Mouse (Mus musculus) intestine, embryonic 15.5 days (tissue): ENCODE data around the gene Atn1. TPM values are rescaled to one million over a fixed set of nuclear protein-coding genes. Genes with fewer than 3 reads are reported as not detected.
A peak's percentile ranks its signal among the peaks of the same experiment; 100 is the strongest.
"Not testable (repeated sequence)": the region's sequence is repeated elsewhere in the genome, so short reads cannot be mapped to it uniquely, and the experiment has no call there.

Experiments used
- ATAC-seq: fragments of 200-750 bp; cut with Nextera tagmentation; 2 replicates; pipeline ENCODE4 v1.8.0; 2017; ENCODE audit warnings: moderate TSS enrichment, moderate library complexity
- H3K27ac ChIP-seq: fragments of 300-500 bp; sonication (generic); 2 replicates; pipeline ENCODE4 v1.5.1; 2015; ENCODE audit warnings: mild to moderate bottlenecking, inconsistent platforms
- H3K27me3 ChIP-seq: fragments of 300-500 bp; sonication (generic); replicated peaks from 2 replicates; pipeline ENCODE4 v1.6.1; 2015; ENCODE audit warnings: inconsistent platforms
- H3K36me3 ChIP-seq: fragments of 300-500 bp; sonication (generic); 2 replicates; pipeline ENCODE4 v1.6.1; 2015; ENCODE audit warnings: inconsistent platforms
- H3K4me1 ChIP-seq: fragments of 300-500 bp; sonication (generic); replicated peaks from 2 replicates; pipeline ENCODE4 v1.6.1; 2015; ENCODE audit warnings: inconsistent platforms
- H3K4me2 ChIP-seq: fragments of 300-500 bp; sonication (generic); replicated peaks from 2 replicates; pipeline ENCODE4 v1.6.1; 2015; ENCODE audit warnings: mild to moderate bottlenecking, inconsistent platforms
- H3K4me3 ChIP-seq: fragments of 300-500 bp; sonication (generic); replicated peaks from 2 replicates; pipeline ENCODE4 v1.5.1; 2015; ENCODE audit warnings: inconsistent platforms
- H3K9ac ChIP-seq: fragments of 300-500 bp; sonication (generic); 2 replicates; pipeline ENCODE4 v1.6.1; 2015; ENCODE audit warnings: inconsistent platforms
- H3K9me3 ChIP-seq: fragments of 300-500 bp; sonication (generic); 2 replicates; pipeline ENCODE4 v1.6.1; 2016; ENCODE audit warnings: inconsistent platforms
- WGBS: fragments of 180-500 bp; shearing (Covaris S2); methylation state at CpG from one replicate; pipeline ENCODE4 v1.1.7; 2015; 5-methylcytosine and 5-hydroxymethylcytosine counted together
- polyA plus RNA-seq: library from polyadenylated mRNA; unstranded; fragments of >200 nt; fragmentation: Nextera tagmentation; extraction: Ambion mirVana; gene quantifications from 2 replicates; pipeline ENCODE4 v1.2.1, GENCODE M21; 2015

Atn1 gene
- polyA plus RNA-seq, result 10.5 and 11.9 TPM in 2 replicates

GRCm38 (mm10) chr6:124755831-124756595 lies at the start of gene Atn1, which contains the start of gene Gm45234:
Gene Atn1 (minus strand): TSS chr6:124756524.
Gene Gm45234 (minus strand): TSS chr6:124756021.
- ATAC-seq, result peak; percentile 62
- Histone ChIP-seq H3K27ac (peak within 1 kb of the TSS; percentile 96), H3K9me3 (no peaks in the 10 kb centered on the region), H3K27me3 (no peaks in the 10 kb centered on the region), H3K4me1 (peaks cover 36% of the 10 kb centered on the region), H3K9ac (peak within 1 kb of the TSS; percentile 90), H3K36me3 (no peaks in the 10 kb centered on the region), H3K4me2 (peak within 1 kb of the TSS; percentile 75), H3K4me3 (peak within 1 kb of the TSS; percentile 82)
- under 1% methylated on average over 67 of the region's 100 CpGs for WGBS

- Histone ChIP-seq H3K4me2 (peak overlapping the region; percentile 64), H3K9ac (peak overlapping the region; percentile 45), H3K9me3 (no peaks in the 10 kb centered on the region), H3K36me3 (no peaks in the 10 kb centered on the region), H3K4me1 (peaks cover 15% of the 10 kb centered on the region), H3K27ac (peak overlapping the region; percentile 88), H3K27me3 (no peaks in the 10 kb centered on the region), H3K4me3 (peak overlapping the region; percentile 41)
- peak; percentile 85 for ATAC-seq
- 2% methylated on average over 34 of the region's 34 CpGs for WGBS
Observed at GRCm38 (mm10) chr6:124805341-124806321, 49.3 kb upstream of the Atn1 start.

GRCm38 (mm10) chr6:124804341-124804740 lies 48.0 kb upstream of the Atn1 start:
- Histone ChIP-seq H3K9ac (no peak overlapping the region), H3K9me3 (no peaks in the 10 kb centered on the region), H3K4me1 (peaks cover 7% of the 10 kb centered on the region), H3K27me3 (no peaks in the 10 kb centered on the region), H3K4me3 (no peak overlapping the region), H3K36me3 (no peaks in the 10 kb centered on the region), H3K27ac (no peak overlapping the region), H3K4me2 (0 out of 2 replicates have a peak overlapping the region, but pooled peaks have one; percentile 64)
- 88% methylated on average over 3 of the region's 3 CpGs for WGBS
- ATAC-seq, result no peak

GRCm38 (mm10) chr6:124803691-124804090 lies 47.4 kb upstream of the Atn1 start:
- not testable (repeated sequence) for ATAC-seq, H3K4me3 ChIP-seq, H3K9ac ChIP-seq, H3K27me3 ChIP-seq, H3K27ac ChIP-seq, H3K4me1 ChIP-seq, H3K9me3 ChIP-seq, H3K4me2 ChIP-seq, H3K36me3 ChIP-seq
- 92% methylated on average over 4 of the region's 4 CpGs for WGBS

- H3K4me3 ChIP-seq, result no peak overlapping the region
- no peaks in the 10 kb centered on the region for H3K9me3 ChIP-seq
- H3K27ac ChIP-seq, result no peak overlapping the region
- H3K27me3 ChIP-seq, result no peaks in the 10 kb centered on the region
- peaks cover 7% of the 10 kb centered on the region for H3K4me1 ChIP-seq
- no peak overlapping the region for H3K4me2 ChIP-seq
- WGBS, result 72% methylated on average over 3 of the region's 3 CpGs
- no peak overlapping the region for H3K9ac ChIP-seq
- no peaks in the 10 kb centered on the region for H3K36me3 ChIP-seq
- ATAC-seq, result no peak
Observed at GRCm38 (mm10) chr6:124803061-124803460, 46.7 kb upstream of the Atn1 start.

- H3K9ac ChIP-seq, H3K4me3 ChIP-seq, H3K36me3 ChIP-seq, H3K4me1 ChIP-seq, H3K27me3 ChIP-seq, H3K9me3 ChIP-seq: not testable (repeated sequence)
- H3K27ac ChIP-seq, result 0 out of 2 replicates have a peak overlapping the region, but pooled peaks have one; percentile 40
- 15% methylated on average over 6 of the region's 9 CpGs for WGBS
- ATAC-seq, result 0 out of 2 replicates have a peak, but pooled peaks have one; percentile 13
- peak overlapping the region; percentile 40 for H3K4me2 ChIP-seq
Observed at GRCm38 (mm10) chr6:124802400-124802799, 46.1 kb upstream of the Atn1 start.

- H3K4me3 ChIP-seq, result no peak overlapping the region
- H3K27me3 ChIP-seq, result no peaks in the 10 kb centered on the region
- ATAC-seq, result peak; percentile 66; the same call in 1 of the 2 replicates
- H3K27ac ChIP-seq, result no peak overlapping the region
- no peaks in the 10 kb centered on the region for H3K4me1 ChIP-seq
- H3K36me3 ChIP-seq, result no peaks in the 10 kb centered on the region
- H3K9ac ChIP-seq, result no peak overlapping the region
- H3K9me3 ChIP-seq, result no peaks in the 10 kb centered on the region
- 75% methylated on average over 2 of the region's 2 CpGs for WGBS
- no peak overlapping the region for H3K4me2 ChIP-seq
Observed at GRCm38 (mm10) chr6:124796200-124796599, 39.9 kb upstream of the Atn1 start.

GRCm38 (mm10) chr6:124795781-124796180 lies 39.5 kb upstream of the Atn1 start:
- ATAC-seq, result no peak
- 81% methylated on average over 4 of the region's 4 CpGs for WGBS
- no peaks in the 10 kb centered on the region for H3K27me3 ChIP-seq

GRCm38 (mm10) chr6:124791911-124792310 lies 35.6 kb upstream of the Atn1 start:
- H3K4me2 ChIP-seq, result no peak overlapping the region
- H3K4me1 ChIP-seq, result no peaks in the 10 kb centered on the region
- H3K9ac ChIP-seq, result no peak overlapping the region
- H3K9me3 ChIP-seq, result no peaks in the 10 kb centered on the region
- no peaks in the 10 kb centered on the region for H3K27me3 ChIP-seq
- H3K27ac ChIP-seq, result no peak overlapping the region
- 79% methylated on average over 3 of the region's 3 CpGs for WGBS
- H3K36me3 ChIP-seq, result no peaks in the 10 kb centered on the region
- no peak for ATAC-seq
- no peak overlapping the region for H3K4me3 ChIP-seq

More at GRCm38 (mm10) chr6:124795781-124796180, 39.5 kb upstream of the Atn1 start:
- H3K9ac ChIP-seq, result no peak overlapping the region
- H3K36me3 ChIP-seq, result no peaks in the 10 kb centered on the region
- H3K9me3 ChIP-seq, result no peaks in the 10 kb centered on the region
- H3K4me3 ChIP-seq, result no peak overlapping the region
- no peaks in the 10 kb centered on the region for H3K4me1 ChIP-seq
- no peak overlapping the region for H3K27ac ChIP-seq
- H3K4me2 ChIP-seq, result no peak overlapping the region

GRCm38 (mm10) chr6:124790121-124790520 lies 33.8 kb upstream of the Atn1 start:
- no peak overlapping the region for H3K9ac ChIP-seq
- no peaks in the 10 kb centered on the region for H3K27me3 ChIP-seq
- H3K4me2 ChIP-seq, result no peak overlapping the region
- 62% methylated on average over 4 of the region's 4 CpGs for WGBS
- no peak overlapping the region for H3K27ac ChIP-seq
- no peaks in the 10 kb centered on the region for H3K36me3 ChIP-seq
- H3K9me3 ChIP-seq, result no peaks in the 10 kb centered on the region
- no peaks in the 10 kb centered on the region for H3K4me1 ChIP-seq
- no peak overlapping the region for H3K4me3 ChIP-seq
- ATAC-seq, result no peak

- Histone ChIP-seq H3K36me3 (no peaks in the 10 kb centered on the region), H3K9ac (no peak overlapping the region), H3K4me3 (no peak overlapping the region), H3K9me3 (no peaks in the 10 kb centered on the region), H3K27me3 (no peaks in the 10 kb centered on the region), H3K27ac (no peak overlapping the region), H3K4me1 (no peaks in the 10 kb centered on the region), H3K4me2 (no peak overlapping the region)
- WGBS, result 80% methylated on average over 4 of the region's 4 CpGs
- no peak for ATAC-seq
Observed at GRCm38 (mm10) chr6:124789519-124789918, 33.2 kb upstream of the Atn1 start.

GRCm38 (mm10) chr6:124787722-124788121 lies 31.4 kb upstream of the Atn1 start:
- H3K9ac ChIP-seq, result no peak overlapping the region
- H3K27me3 ChIP-seq, result no peaks in the 10 kb centered on the region
- H3K4me1 ChIP-seq, result no peaks in the 10 kb centered on the region
- no peak overlapping the region for H3K27ac ChIP-seq
- H3K36me3 ChIP-seq, result no peaks in the 10 kb centered on the region
- ATAC-seq, result no peak
- no peaks in the 10 kb centered on the region for H3K9me3 ChIP-seq
- WGBS, result 68% methylated on average over 10 of the region's 10 CpGs
- H3K4me2 ChIP-seq, result no peak overlapping the region
- no peak overlapping the region for H3K4me3 ChIP-seq
